ENCODE assay signal across 22 mouse cellular contexts in the genomic region with DNA sequence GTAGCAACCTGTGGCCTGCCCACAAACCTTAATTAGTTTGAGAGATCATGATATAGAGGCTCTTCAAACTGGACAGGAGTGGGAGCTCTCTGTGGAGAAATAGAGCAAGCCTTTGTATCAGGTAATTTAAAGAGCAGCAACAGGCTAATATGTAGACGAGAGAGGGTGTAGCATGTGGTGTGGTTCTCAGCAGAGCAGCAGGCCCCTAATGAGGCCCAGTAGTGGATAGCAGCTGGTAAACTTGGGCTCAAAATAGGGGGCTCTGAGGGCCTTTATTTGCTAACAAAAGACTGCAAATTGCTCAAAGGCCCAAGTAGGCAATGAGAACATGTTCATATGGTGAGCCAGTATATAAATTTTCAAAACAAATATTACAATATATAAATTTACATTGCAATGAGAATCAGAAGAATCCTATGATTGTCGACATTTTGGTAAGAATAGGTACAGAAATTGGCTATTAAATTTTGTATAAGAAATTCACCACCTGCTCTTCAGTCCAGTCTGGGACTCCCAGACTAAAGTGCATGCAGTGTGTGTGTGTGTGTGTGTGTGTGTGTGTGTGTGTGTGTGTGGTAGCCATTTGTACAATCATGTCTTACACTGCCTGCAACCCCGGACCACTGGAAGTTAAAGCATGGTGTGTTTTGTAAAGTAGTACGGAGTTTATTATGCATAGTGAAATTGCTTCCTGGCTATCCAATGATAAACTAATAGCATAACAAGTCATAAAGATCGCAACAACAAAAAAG.
DNase-seq lines count a peak whose midpoint lies in the region; ATAC-seq lines count a peak whose summit lies in the region.
"Had no signal": no experiment of that assay in that cellular context is flagged by ENCODE, and none has a peak within 500 bp of the region (broad histone marks: within the 10 kb centered on the region; RNA-seq: fewer than 3 reads in every experiment).

No protein-coding gene starts in this region.

- no peak overlapping the region for H3K27ac ChIP-seq in hindbrain, embryonic 13.5 days
- no peak overlapping the region for H3K27ac ChIP-seq in hindbrain, embryonic 16.5 days (ENCODE audit: low read depth, low read length)
- no peak overlapping the region for H3K27ac ChIP-seq in neural tube, embryonic 12.5 days
- H3K27ac ChIP-seq: embryonic facial prominence, embryonic 12.5 days; gastrocnemius, adult 2 months; kidney, postnatal 0 days; limb, embryonic 10.5 days; liver, embryonic 15.5 days had no signal

- no peak overlapping the region for H3K4me2 ChIP-seq in hindbrain, embryonic 13.5 days
- H3K4me2 ChIP-seq in hindbrain, embryonic 16.5 days (ENCODE audit: low read length) = no peak overlapping the region
- H3K4me2 ChIP-seq in neural tube, embryonic 12.5 days (replicated peaks) = no peak overlapping the region
- H3K4me2 ChIP-seq: embryonic facial prominence, embryonic 12.5 days; liver, embryonic 15.5 days had no signal

- 64% methylated on average over 5 of the region's 5 CpGs for WGBS in hindbrain, embryonic 13.5 days
- WGBS in hindbrain, embryonic 16.5 days = 59% methylated on average over 5 of the region's 5 CpGs
- WGBS in neural tube, embryonic 12.5 days = 61% methylated on average over 5 of the region's 5 CpGs

- peaks cover 7% of the 10 kb centered on the region for H3K4me1 ChIP-seq in hindbrain, embryonic 13.5 days (replicated peaks)
- H3K4me1 ChIP-seq in hindbrain, embryonic 16.5 days (ENCODE audit: control insufficient read depth, insufficient read depth, low read depth, low read length) = no peaks in the 10 kb centered on the region
- no peaks in the 10 kb centered on the region for H3K4me1 ChIP-seq in neural tube, embryonic 12.5 days
- H3K4me1 ChIP-seq: embryonic facial prominence, embryonic 12.5 days; limb, embryonic 10.5 days; liver, embryonic 15.5 days had no signal

- H3K36me3 ChIP-seq in hindbrain, embryonic 13.5 days = no peaks in the 10 kb centered on the region
- H3K36me3 ChIP-seq in hindbrain, embryonic 16.5 days (ENCODE audit: control insufficient read depth, insufficient read depth, low read length) = no peaks in the 10 kb centered on the region
- no peaks in the 10 kb centered on the region for H3K36me3 ChIP-seq in neural tube, embryonic 12.5 days
- H3K36me3 ChIP-seq: embryonic facial prominence, embryonic 12.5 days; limb, embryonic 10.5 days; liver, embryonic 15.5 days had no signal

- ATAC-seq in hindbrain, embryonic 13.5 days (ENCODE audit: low FRiP score) = peak; percentile 66; the same call in 1 of the 2 replicates
- ATAC-seq in hindbrain, embryonic 16.5 days = no peak
- ATAC-seq in neural tube, embryonic 12.5 days (ENCODE audit: low FRiP score, low read depth) = peak; percentile 93
- no peak for ATAC-seq in activated CD4-positive, CD25-positive, alpha-beta regulatory T cell, adult 4 months

- no peak overlapping the region for H3K4me3 ChIP-seq in hindbrain, embryonic 13.5 days
- H3K4me3 ChIP-seq in hindbrain, embryonic 16.5 days (ENCODE audit: low read length) = no peak overlapping the region
- no peak overlapping the region for H3K4me3 ChIP-seq in neural tube, embryonic 12.5 days
- H3K4me3 ChIP-seq: embryonic facial prominence, embryonic 12.5 days; gastrocnemius, adult 2 months; limb, embryonic 10.5 days; liver, embryonic 15.5 days; myocyte had no signal

- H3K27me3 ChIP-seq in hindbrain, embryonic 13.5 days = no peaks in the 10 kb centered on the region
- H3K27me3 ChIP-seq in hindbrain, embryonic 16.5 days (replicated peaks; ENCODE audit: control insufficient read depth, insufficient read depth, low read length) = no peaks in the 10 kb centered on the region
- H3K27me3 ChIP-seq in neural tube, embryonic 12.5 days (replicated peaks) = no peaks in the 10 kb centered on the region
- H3K27me3 ChIP-seq: embryonic facial prominence, embryonic 12.5 days; liver, embryonic 15.5 days had no signal

- DNase-seq in embryo, embryonic 11 days = peak; percentile 13
- no peak for DNase-seq in embryo, embryonic 10 days (ENCODE audit: low spot score)
- no peak for DNase-seq in neural tube, embryonic 10.5 days (ENCODE audit: extremely low spot score, low spot score)
- DNase-seq in kidney, postnatal 14 days = no peak
- DNase-seq: adrenal gland, postnatal 25 days; cerebellum, adult 9-10 months; gastrocnemius, adult 2 months; kidney, adult 2 months; liver; lung, postnatal 4 days; right cerebral cortex, adult 18-20 months; right cerebral cortex, postnatal 4 days; thymus, postnatal 14 days had no signal

- no peaks in the 10 kb centered on the region for H3K9me3 ChIP-seq in hindbrain, embryonic 13.5 days
- H3K9me3 ChIP-seq in hindbrain, embryonic 16.5 days (ENCODE audit: control insufficient read depth, low read length) = no peaks in the 10 kb centered on the region
- H3K9me3 ChIP-seq in neural tube, embryonic 12.5 days = no peaks in the 10 kb centered on the region
- H3K9me3 ChIP-seq: embryonic facial prominence, embryonic 12.5 days; limb, embryonic 10.5 days; liver, embryonic 15.5 days had no signal

- no peak overlapping the region for H3K9ac ChIP-seq in hindbrain, embryonic 13.5 days
- H3K9ac ChIP-seq in hindbrain, embryonic 16.5 days (ENCODE audit: low read depth, low read length) = no peak overlapping the region
- no peak overlapping the region for H3K9ac ChIP-seq in neural tube, embryonic 12.5 days
- H3K9ac ChIP-seq: embryonic facial prominence, embryonic 12.5 days; liver, embryonic 15.5 days had no signal

Comparison
In these comparisons a context has a peak if more than half of its experiments do, and no peak if none do; other contexts are left out.
1. ATAC-seq: peak in hindbrain, embryonic 13.5 days (single experiment) and neural tube, embryonic 12.5 days (single experiment); none in hindbrain, embryonic 16.5 days (single experiment) and activated CD4-positive, CD25-positive, alpha-beta regulatory T cell, adult 4 months (single experiment).